ENCODE assay signal across 10 mouse cellular contexts in the genomic region with DNA sequence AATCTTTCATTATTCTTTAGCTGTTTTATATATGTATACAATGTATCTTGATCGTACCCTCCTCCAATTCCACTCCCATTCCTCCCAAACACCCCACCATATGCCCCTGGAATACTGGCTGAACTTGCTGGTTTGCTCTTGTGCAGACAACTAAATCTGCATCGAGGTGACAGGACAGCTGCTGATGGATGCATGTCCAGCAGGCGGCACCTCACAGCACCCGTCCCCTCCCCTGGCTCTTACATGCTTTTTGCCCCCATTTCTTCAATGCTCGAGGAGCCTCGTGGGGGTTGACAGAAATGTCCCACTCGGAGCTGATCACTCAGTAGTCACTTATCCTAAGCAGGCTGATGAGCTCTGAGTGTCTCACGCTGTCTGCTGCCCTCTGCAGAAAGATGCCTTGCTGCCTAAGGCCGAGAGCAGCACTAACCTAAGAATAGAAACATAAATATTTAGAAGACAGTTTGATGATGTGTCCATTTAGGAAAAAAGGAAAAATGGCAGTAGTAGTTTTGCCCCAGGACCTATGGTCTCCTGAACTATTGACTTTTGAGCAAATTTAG. TPM values are rescaled to one million over a fixed set of nuclear protein-coding genes. Genes with fewer than 3 reads are reported as not detected.
DNase-seq lines count a peak whose midpoint lies in the region; ATAC-seq and TF ChIP-seq lines count a peak whose summit lies in the region.
"Had no signal": no experiment of that assay in that cellular context is flagged by ENCODE, and none has a peak within 500 bp of the region (broad histone marks: within the 10 kb centered on the region; RNA-seq: fewer than 3 reads in every experiment).

No protein-coding gene starts in this region.

- H3K27ac ChIP-seq in ES-Bruce4 (ENCODE audit: insufficient read depth, low read length), result no peak overlapping the region

- no peak for ATAC-seq in activated CD4-positive, CD25-positive, alpha-beta regulatory T cell, adult 4 months
- ATAC-seq in frontal cortex, adult (ENCODE audit: low TSS enrichment), result no peak

- no peaks in the 10 kb centered on the region for H3K36me3 ChIP-seq in ES-Bruce4 (ENCODE audit: control insufficient read depth, insufficient read depth, low read length, poor library complexity, severe bottlenecking)

- H3K27me3 ChIP-seq in ES-Bruce4 (ENCODE audit: control insufficient read depth, insufficient read depth, low read length, poor library complexity, severe bottlenecking), result no peaks in the 10 kb centered on the region

- peaks cover 2% of the 10 kb centered on the region for H3K4me1 ChIP-seq in ES-Bruce4 (ENCODE audit: control insufficient read depth, insufficient read depth, low read length)

- TF ChIP-seq CTCF in ES-Bruce4 (IDR thresholded peaks at IDR 0.05; ENCODE audit: low read depth, low read length), result peak; percentile 41

- no peak overlapping the region for H3K4me3 ChIP-seq in ES-Bruce4 (ENCODE audit: low read depth, low read length)

- no peaks in the 10 kb centered on the region for H3K9me3 ChIP-seq in ES-Bruce4 (replicated peaks; ENCODE audit: control insufficient read depth, insufficient read depth, low read length, poor library complexity, severe bottlenecking)

- no peak overlapping the region for H3K9ac ChIP-seq in ES-Bruce4 (ENCODE audit: low read depth, poor library complexity, severe bottlenecking)

- no peak for TF ChIP-seq EP300 in ES-Bruce4 (IDR thresholded peaks at IDR 0.05; ENCODE audit: insufficient read depth, low read depth, low read length)

- peak; percentile 13 for DNase-seq in kidney, adult 18-20 months
- DNase-seq in kidney, adult 11 months, result no peak
- DNase-seq in adrenal gland, adult 8-10 months, result peak; percentile 10
- DNase-seq in kidney, postnatal 10 days, result peak; percentile 21
- DNase-seq in urinary bladder, postnatal 10 days (ENCODE audit: low spot score), result no peak

- TF ChIP-seq POLR2A in ES-Bruce4 (IDR thresholded peaks at IDR 0.05; ENCODE audit: insufficient read depth, low read length), result no peak

RNA-seq across cellular contexts. Expression of gene Dhrs7, which starts 30.3 kb away (rescaled TPM):
- polyA plus RNA-seq in ES-Bruce4 (2011; ENCODE audit: insufficient read depth, insufficient read length, low read depth, missing spikeins), result 38.0 and 42.7 TPM in 2 replicates
- total RNA-seq in adrenal gland, adult 8-10 months (2022), result 100 to 1,000 TPM; 112 to 216 (median 160) TPM
- polyA plus RNA-seq in activated CD4-positive, CD25-positive, alpha-beta regulatory T cell, adult 4 months (2017; shearing (Covaris generic)), result 10 to 100 TPM; 87.4 to 88.7 TPM

RNA-seq across cellular contexts. Expression of gene Gm4756, which starts 45.5 kb away (rescaled TPM):
- polyA plus RNA-seq in ES-Bruce4 (2011; ENCODE audit: insufficient read depth, insufficient read length, low read depth, missing spikeins), result 5.1 and 10.6 TPM in 2 replicates
- total RNA-seq in adrenal gland, adult 8-10 months (2022), result not detected
- polyA plus RNA-seq in activated CD4-positive, CD25-positive, alpha-beta regulatory T cell, adult 4 months (2017; shearing (Covaris generic)), result not detected
- total RNA-seq: gastrocnemius, postnatal 4 days had no signal
- polyA plus RNA-seq: liver, embryonic 16.5 days had no signal

Comparison
In these comparisons a context has a peak if more than half of its experiments do, and no peak if none do; other contexts are left out.
1. DNase-seq: peak in kidney, adult 18-20 months (single experiment), adrenal gland, adult 8-10 months (single experiment) and kidney, postnatal 10 days (single experiment); none in kidney, adult 11 months (single experiment) and urinary bladder, postnatal 10 days (single experiment).